Mouse (Mus musculus) spleen, adult 12 weeks (tissue): Measurements from ENCODE around the gene Hist1h2ao.
"Not testable (repeated sequence)": the region's sequence is repeated elsewhere in the genome, so short reads cannot be mapped to it uniquely, and the experiment has no call there.

Experiments used
- DNase-seq: peaks from one replicate; pipeline ENCODE4 v3.0.0; 2022; ENCODE audit warnings: low spot score

The Hist1h2ao gene

DNA sequence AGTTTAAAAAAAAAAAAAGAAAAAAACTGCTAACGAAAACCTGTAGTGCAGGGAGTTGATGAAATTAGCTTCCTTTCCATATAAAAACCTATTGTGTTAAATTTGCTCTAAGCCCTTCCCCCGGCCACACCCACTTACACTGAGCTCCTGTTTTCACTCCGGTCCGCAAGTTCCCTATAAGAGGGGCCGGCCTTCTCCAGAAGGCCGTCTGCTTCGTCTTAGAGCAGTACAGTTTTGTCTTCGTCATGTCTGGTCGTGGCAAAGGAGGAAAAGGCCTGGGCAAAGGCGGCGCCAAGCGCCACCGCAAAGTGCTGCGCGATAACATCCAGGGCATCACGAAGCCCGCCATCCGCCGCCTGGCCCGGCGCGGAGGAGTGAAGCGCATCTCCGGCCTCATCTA is 1.3 kb downstream of the Hist1h2ao start, which contains the start of gene Hist1h4m:
Hist1h4m (plus strand) TSS at position 208 of the 400 bp plus-strand sequence.
- not testable (repeated sequence) for DNase-seq

GRCm38 (mm10) chr13:21812092-21812491 is 1.8 kb downstream of the Hist1h2ao start:
- not testable (repeated sequence) for DNase-seq

DNA sequence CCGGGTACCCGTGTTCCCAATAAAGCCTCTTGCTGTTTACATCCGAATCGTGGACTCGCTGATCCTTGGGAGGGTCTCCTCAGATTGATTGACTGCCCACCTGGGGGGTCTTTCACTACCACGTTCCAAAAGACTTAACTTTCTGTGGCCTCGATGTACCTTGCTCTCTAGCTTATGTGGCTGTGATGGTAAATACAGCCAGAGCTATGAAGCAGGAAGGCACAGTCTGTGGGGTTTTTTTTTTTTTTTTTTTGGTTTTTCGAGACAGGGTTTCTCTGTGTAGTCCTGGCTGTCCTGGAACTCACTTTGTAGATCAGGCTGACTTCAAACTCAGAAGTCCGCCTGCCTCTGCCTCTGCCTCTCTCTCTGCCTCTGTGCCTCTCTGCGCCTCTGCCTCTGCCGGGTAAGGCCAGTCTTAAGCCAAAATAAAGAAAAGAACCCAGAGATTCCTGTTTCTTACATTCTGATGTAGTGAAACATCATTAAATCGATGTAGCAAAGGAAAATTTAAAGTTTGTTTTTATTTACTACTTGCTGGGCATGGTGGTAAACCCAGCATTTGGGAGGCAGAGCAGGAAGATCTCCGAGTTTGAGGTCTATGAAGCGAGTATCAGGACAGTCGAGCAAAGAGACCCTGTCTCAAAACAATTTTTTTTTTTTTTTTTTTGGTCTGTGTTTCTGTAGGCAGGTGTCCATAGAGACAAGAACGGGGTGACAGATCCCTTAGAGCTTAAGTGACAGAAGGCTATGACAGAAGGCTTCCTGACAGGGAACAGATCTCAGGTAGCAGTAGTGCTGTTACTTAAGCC is 10.0 kb downstream of the Hist1h2ao start:
- not testable (repeated sequence) for DNase-seq

- no peak for DNase-seq
Observed at GRCm38 (mm10) chr13:21828511-21828910, 18.2 kb downstream of the Hist1h2ao start.

DNA sequence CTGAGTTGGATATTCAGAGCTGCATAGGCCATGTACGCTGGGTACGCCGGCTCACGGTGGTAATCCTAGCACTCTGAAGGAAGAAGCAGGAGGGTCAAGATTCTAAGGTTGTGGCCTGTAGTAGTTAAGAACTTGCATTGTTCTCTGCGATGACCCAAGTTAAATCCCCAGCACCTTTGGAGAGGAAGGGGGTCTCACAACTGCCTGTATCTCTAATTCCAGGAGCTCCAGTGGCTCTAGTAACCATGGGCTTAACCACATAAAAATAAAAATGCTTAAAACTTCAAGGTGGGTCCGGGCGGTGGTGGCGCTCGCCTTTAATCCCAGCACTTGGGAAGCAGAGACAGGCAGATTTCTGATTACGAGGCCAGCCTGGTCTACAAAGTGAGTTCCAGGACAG is 20.1 kb downstream of the Hist1h2ao start:
- no peak for DNase-seq

- peak; percentile 85 for DNase-seq
Observed at GRCm38 (mm10) chr13:21831418-21832394, 21.4 kb downstream of the Hist1h2ao start, which contains the start of gene Hist1h4n. Gene Hist1h4n (minus strand): TSS chr13:21832196.

DNA sequence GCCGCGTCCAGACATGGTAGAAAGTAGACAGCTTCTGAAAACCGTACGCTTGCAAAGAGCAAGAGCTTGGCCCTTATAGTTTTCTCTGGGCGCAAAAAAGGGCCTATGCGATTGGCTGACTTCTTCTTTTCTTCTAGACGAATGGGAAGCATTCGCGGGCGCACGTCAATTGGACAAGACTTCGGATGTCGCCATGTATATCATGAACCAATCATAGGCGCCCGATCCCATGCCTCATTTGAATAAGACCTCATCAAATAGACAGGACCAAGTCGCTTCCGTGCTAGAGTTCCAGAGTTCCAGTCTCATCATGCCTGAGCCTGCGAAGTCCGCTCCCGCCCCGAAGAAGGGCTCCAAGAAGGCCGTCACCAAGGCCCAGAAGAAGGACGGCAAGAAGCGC is 23.2 kb downstream of the Hist1h2ao start, which contains the start of the genes Hist1h2ap and Hist1h2br:
Hist1h2ap (minus strand) TSS at position 47 of the 400 bp plus-strand sequence.
Hist1h2br (plus strand) TSS at position 283 of the 400 bp plus-strand sequence.
- not testable (repeated sequence) for DNase-seq

GRCm38 (mm10) chr13:21840508-21840907 is 30.2 kb downstream of the Hist1h2ao start:
- not testable (repeated sequence) for DNase-seq

DNA sequence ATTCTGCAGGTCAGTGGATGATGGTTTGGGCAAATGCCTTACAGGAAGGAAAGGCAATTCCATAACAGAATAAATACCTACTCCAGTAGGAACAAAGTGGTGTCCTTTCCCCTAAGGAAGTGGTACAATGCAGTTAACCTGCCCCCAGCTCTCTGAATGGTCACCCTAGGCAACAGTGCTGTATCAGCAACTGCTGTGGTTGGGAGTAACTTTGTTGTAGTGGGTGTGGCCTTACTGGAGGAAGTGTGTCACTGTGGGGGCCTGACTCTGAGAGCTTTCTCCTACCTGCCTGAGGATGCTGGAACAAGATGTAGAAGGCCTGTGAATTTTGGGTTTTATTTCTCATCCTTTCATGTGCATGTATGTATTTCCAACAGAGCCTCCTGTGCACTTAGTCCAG is 36.1 kb downstream of the Hist1h2ao start:
- DNase-seq = not testable (repeated sequence)

DNA sequence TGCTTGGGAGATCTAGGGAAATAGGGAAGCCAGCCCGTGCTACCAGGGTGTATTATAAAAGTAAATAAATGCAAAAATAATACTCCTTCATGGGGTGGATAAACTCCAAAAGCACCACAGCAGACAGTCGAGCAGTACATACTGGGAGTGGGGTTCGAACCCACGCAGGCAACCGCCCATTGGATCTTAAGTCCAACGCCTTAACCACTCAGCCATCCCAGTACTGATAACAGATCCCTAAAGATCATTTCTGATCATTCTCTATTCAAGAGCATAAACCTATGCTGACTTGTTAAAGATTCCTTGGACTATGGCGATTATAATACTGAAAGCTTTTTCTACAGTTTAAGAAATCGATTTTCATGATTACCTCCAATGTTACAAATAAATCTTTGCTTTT is 37.6 kb downstream of the Hist1h2ao start:
- no peak for DNase-seq

GRCm38 (mm10) chr13:21850696-21851095 is 40.4 kb downstream of the Hist1h2ao start:
- DNase-seq = not testable (repeated sequence)

- no peak for DNase-seq
Observed at GRCm38 (mm10) chr13:21852215-21852945, 42.1 kb downstream of the Hist1h2ao start.

- DNase-seq = peak; percentile 58
Observed at GRCm38 (mm10) chr13:21855146-21855545, 44.9 kb downstream of the Hist1h2ao start.

GRCm38 (mm10) chr13:21855698-21856162 is 45.5 kb downstream of the Hist1h2ao start:
- DNase-seq = peak; percentile 22
